Mouse (Mus musculus) C2C12 (cell line): ENCODE measurements around the gene Phactr2. TPM values are rescaled to one million over a fixed set of nuclear protein-coding genes. Genes with fewer than 3 reads are reported as not detected.

ENCODE experiments used
- H3K27me3 ChIP-seq: one replicate; pipeline ENCODE4 v1.6.1; 2011; ENCODE audit not compliant: control insufficient read depth, insufficient read depth, insufficient read length
- H3K36me3 ChIP-seq: one replicate; pipeline ENCODE4 v1.6.1; 2011; ENCODE audit not compliant: control insufficient read depth, insufficient read depth
- H3K4me3 ChIP-seq: one replicate; pipeline ENCODE4 v1.5.1; 2011; ENCODE audit warnings: mild to moderate bottlenecking, control low read depth; ENCODE audit not compliant: poor library complexity, insufficient read depth, severe bottlenecking
- H3K79me2 ChIP-seq: one replicate; pipeline ENCODE4 v1.6.1; 2011; ENCODE audit not compliant: control insufficient read depth, insufficient read depth
- H3K79me3 ChIP-seq: one replicate; pipeline ENCODE4 v1.6.1; 2011; ENCODE audit warnings: low read depth, control low read depth
- H3ac ChIP-seq: one replicate; pipeline ENCODE3; 2011; ENCODE audit warnings: low read depth; ENCODE audit not compliant: control insufficient read depth, insufficient read length
- CEBPB ChIP-seq: IDR thresholded peaks from one replicate; pipeline ENCODE4 v1.6.1; 2011; ENCODE audit warnings: low read depth, mild to moderate bottlenecking, control low read depth, moderate library complexity
- CTCF ChIP-seq: IDR thresholded peaks from one replicate; pipeline ENCODE4 v1.5.1; 2011; ENCODE audit not compliant: control insufficient read depth, insufficient read depth, insufficient read length
- FOSL1 ChIP-seq: IDR thresholded peaks from one replicate; pipeline ENCODE4 v1.8.0; 2011; ENCODE audit warnings: mild to moderate bottlenecking, low read length; ENCODE audit not compliant: poor library complexity, insufficient read depth, severe bottlenecking
- MAX ChIP-seq: IDR thresholded peaks from one replicate; pipeline ENCODE4 v1.6.1; 2011; ENCODE audit warnings: mild to moderate bottlenecking, control low read depth
- MYOD1 ChIP-seq: IDR thresholded peaks from one replicate; pipeline ENCODE4 v1.6.1; 2011; ENCODE audit warnings: low read depth; ENCODE audit not compliant: control insufficient read depth, insufficient read length
- MYOG ChIP-seq: IDR thresholded peaks from one replicate; pipeline ENCODE4 v1.6.1; 2011; ENCODE audit not compliant: control insufficient read depth, insufficient read length; ENCODE audit errors: extremely low read depth
- USF1 ChIP-seq: IDR thresholded peaks from one replicate; pipeline ENCODE4 v1.6.1; 2011; ENCODE audit warnings: low read depth, mild to moderate bottlenecking, control low read depth, moderate library complexity
- polyA plus RNA-seq: library from polyadenylated mRNA; unstranded; fragments of >200 nt; fragmentation: generic; extraction: Trizol; gene quantifications from one replicate; pipeline ENCODE4 v1.2.1, GENCODE M21; 2012; ENCODE audit warnings: missing spikeins

Phactr2 gene
- polyA plus RNA-seq, 1 experiment: not detected

DNA sequence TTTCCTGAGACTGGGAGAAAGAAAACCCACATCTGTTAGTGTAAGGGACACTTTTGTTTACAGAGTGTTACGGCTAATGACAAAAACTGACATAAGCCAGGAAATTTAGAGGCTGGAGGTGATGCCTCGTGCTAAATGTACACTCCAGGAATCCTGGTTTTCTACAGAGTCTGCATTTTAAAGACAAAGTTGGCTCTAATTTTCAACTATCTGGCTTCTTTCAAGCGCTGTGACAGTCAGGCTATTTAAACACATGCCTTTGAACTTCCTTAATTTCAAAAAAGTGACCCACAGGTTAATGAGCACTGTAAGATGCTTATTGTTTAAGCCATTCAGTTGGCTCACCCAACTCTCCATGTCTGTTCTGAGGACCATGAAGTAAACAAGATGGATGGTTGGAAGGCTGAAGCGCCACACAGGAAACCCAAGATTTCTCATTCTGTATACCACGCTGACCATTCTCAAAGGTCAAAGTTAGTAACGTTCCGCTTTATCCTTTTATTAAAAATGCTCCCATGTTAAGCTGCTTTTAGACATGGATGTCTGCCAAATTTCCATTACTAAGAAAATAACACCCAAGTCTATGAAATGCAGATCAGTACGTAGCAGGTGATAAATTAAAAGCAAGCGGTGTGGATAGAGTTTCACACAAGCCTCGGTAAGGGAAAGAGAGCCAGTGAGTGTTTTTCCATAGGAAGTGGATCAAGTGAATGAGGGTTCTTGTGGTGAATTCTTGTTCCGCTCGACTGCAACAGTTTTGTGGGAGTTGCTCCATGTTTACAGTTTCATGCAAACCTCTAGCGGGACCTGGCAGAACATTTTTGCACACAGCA is 97.6 kb downstream of the Phactr2 start:
- Histone ChIP-seq H3K79me2 (no peaks in the 10 kb centered on the region), H3K27me3 (no peaks in the 10 kb centered on the region), H3K4me3 (no peak overlapping the region), H3K36me3 (no peaks in the 10 kb centered on the region), H3ac (no peak overlapping the region), H3K79me3 (no peaks in the 10 kb centered on the region)
- TF ChIP-seq FOSL1: no peak
- no peak for TF ChIP-seq MYOD1
- no peak for TF ChIP-seq MYOG
- no peak for TF ChIP-seq CTCF
- TF ChIP-seq MAX: no peak
- TF ChIP-seq CEBPB: no peak
- TF ChIP-seq USF1: no peak

DNA sequence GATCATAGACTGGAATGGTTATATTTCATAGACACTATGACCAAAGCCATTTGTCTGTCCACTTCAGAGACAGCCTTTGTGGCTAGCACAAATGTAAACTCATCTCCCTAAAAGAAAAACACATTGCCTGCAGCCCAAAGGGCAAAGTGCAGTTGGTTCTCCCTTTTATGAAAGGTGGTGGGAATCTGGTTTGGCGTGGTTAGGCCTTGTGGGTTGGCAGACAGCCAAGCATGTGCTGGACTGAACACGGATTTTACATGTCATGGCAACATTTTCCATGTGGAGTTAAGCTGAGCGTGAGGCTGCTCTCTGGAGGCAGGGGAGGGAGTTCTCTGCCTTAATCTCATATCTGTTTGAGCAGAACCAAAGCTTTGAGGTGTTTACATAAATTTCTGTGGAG is 98.4 kb downstream of the Phactr2 start:
- Histone ChIP-seq H3K4me3 (no peak overlapping the region), H3ac (no peak overlapping the region), H3K79me3 (no peaks in the 10 kb centered on the region), H3K79me2 (no peaks in the 10 kb centered on the region), H3K36me3 (no peaks in the 10 kb centered on the region), H3K27me3 (no peaks in the 10 kb centered on the region)
- TF ChIP-seq MAX (no peak), FOSL1 (no peak), MYOD1 (no peak), CEBPB (no peak), USF1 (no peak), CTCF (no peak), MYOG (no peak)

DNA sequence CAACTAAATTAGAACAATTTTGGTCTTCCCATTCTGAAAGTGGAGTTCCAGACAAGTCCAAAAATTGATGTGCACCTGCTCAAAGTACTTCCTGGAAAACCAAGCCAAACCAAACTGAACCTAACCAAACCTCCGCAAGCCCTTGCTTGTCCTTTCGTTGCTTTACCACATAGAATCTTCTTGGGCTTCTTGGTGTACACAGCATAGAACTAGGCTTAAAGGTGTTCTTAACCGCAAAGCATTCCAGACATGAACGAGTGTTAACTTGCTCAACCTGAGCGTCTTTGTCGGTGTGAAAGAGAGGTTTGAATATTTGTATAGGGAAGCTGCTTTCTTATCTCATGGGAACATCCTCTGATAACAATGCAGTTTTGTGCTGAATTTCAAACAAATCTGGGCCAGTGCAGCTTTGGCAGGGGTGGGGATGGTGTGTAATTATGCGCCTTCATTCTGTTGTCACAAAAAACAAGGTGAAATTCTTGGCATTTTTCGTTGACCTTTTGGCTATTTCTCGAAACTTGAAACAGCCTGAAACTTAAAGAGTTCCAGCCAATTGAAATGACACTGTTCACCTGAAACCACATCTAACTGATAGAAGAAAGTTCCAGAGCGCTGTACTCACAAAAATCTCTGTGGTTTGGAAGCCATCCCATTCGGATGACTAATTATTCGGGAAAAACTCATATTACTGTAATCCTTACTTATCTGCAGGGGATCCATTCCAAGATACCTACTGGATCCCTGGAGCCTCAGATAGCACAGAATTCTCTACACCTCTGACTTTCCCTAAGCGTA is 104.4 kb downstream of the Phactr2 start:
- TF ChIP-seq USF1: no peak
- no peak for TF ChIP-seq CTCF
- no peak for TF ChIP-seq CEBPB
- no peak for TF ChIP-seq MAX
- no peak for TF ChIP-seq FOSL1
- no peak for TF ChIP-seq MYOG
- TF ChIP-seq MYOD1: no peak
- H3ac ChIP-seq: no peak overlapping the region

DNA sequence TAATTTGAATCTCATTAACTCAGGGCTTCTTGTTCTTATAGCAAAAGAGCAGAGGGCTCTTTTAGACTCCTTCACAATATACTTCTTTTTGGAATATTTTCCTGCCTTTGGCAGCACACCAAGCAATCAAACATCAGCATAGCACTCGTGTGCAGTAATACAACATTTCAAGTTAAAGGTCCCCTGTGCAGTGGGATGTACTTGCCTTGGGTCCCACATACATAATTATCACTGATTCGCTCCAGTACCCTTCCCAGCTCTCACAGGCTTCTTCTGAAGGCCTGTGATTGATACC is 110.0 kb downstream of the Phactr2 start:
- H3K36me3 ChIP-seq: no peaks in the 10 kb centered on the region
- H3K4me3 ChIP-seq: no peak overlapping the region
- no peaks in the 10 kb centered on the region for H3K79me2 ChIP-seq
- peaks cover 4% of the 10 kb centered on the region for H3K27me3 ChIP-seq
- no peaks in the 10 kb centered on the region for H3K79me3 ChIP-seq
- TF ChIP-seq USF1 (no peak), MAX (no peak), MYOD1 (no peak), FOSL1 (no peak), MYOG (no peak), CTCF (no peak), CEBPB (no peak)
- no peak overlapping the region for H3ac ChIP-seq

More for the DNA sequence above, 104.4 kb downstream of the Phactr2 start:
- no peaks in the 10 kb centered on the region for H3K36me3 ChIP-seq
- no peaks in the 10 kb centered on the region for H3K79me3 ChIP-seq
- H3K27me3 ChIP-seq: peaks cover 4% of the 10 kb centered on the region
- H3K79me2 ChIP-seq: no peaks in the 10 kb centered on the region
- no peak overlapping the region for H3K4me3 ChIP-seq

DNA sequence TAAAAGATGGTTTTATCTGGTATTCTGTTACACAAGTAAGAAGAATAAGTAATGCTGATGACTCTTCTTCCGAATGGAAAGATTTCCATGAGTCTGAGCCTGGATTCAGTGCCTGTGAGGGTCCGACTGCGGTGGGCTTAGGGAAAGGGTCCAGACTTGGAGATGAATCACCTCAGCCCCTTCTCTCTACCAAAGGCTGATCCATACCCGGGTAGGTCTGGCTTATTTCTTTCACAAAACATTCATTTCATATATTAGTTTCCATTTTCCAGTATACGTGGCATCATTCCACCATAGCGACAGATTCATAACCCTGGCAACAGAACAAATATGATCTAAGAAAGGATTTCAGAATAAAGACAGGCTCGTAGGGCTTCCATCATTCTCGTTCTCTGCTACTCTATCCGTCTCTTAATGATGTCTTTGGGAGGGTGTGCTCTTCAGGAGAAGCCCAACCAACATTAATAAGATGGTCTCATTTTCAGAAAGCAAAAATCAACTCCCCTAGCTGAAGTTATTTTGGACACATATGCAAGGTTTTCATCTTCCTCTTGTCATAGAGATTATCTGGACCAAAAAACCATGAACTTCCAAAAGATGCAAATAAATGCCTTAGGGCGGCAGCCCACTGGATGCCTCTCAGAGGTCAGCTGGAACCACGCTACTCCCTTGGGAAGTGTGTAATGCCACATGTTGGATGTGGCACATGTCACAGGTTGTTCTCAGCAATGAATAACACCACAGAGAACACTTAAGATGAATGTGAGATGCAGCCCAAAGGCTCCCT is 110.5 kb downstream of the Phactr2 start:
- H3K27me3 ChIP-seq: peaks cover 4% of the 10 kb centered on the region
- no peak overlapping the region for H3ac ChIP-seq
- H3K79me3 ChIP-seq: no peaks in the 10 kb centered on the region
- H3K79me2 ChIP-seq: no peaks in the 10 kb centered on the region
- TF ChIP-seq MYOG: no peak
- no peak for TF ChIP-seq FOSL1
- TF ChIP-seq USF1: no peak
- TF ChIP-seq MYOD1: no peak
- TF ChIP-seq CTCF: no peak
- no peak for TF ChIP-seq MAX
- H3K4me3 ChIP-seq: no peak overlapping the region
- H3K36me3 ChIP-seq: no peaks in the 10 kb centered on the region
